Mouse (Mus musculus): Measurements from ENCODE around the gene Tmem138. TPM values are rescaled to one million over a fixed set of nuclear protein-coding genes. Genes with fewer than 3 reads are reported as not detected.

Gene Tmem138
- total and polyA plus RNA-seq, 3 experiments = 11.9 to 25.2 TPM; not detected in 1

GRCm38 (mm10) chr19:10605293-10605900 lies 28.2 kb upstream of the Tmem138 start, which contains the start of the genes Ddb1 and Tkfc (continued):
- peak; percentile 77; the same call in 1 of the 2 replicates for TF ChIP-seq MAZ (IDR thresholded peaks at IDR 0.05; ENCODE audit: low read depth, low read length)
- TF ChIP-seq MXI1 (IDR thresholded peaks at IDR 0.05; ENCODE audit: low read depth, low read length) = peak; percentile 92
- TF ChIP-seq MAFK (IDR thresholded peaks at IDR 0.05; ENCODE audit: borderline replicate concordance, low read depth, low read length) = no peak
- TF ChIP-seq USF1 (IDR thresholded peaks at IDR 0.05; ENCODE audit: low read depth, low read length) = peak; percentile 80
- TF ChIP-seq ZMIZ1 (IDR thresholded peaks at IDR 0.05; ENCODE audit: low read depth, low read length) = peak; percentile 89
- peak; percentile 83 for TF ChIP-seq KAT2A (conservative IDR thresholded peaks at IDR 0.05; ENCODE audit: low read depth, low read length)
- peak; percentile 89 for TF ChIP-seq POLR2AphosphoS2 (IDR thresholded peaks at IDR 0.05; ENCODE audit: low read length)
- TF ChIP-seq JUND (IDR thresholded peaks at IDR 0.05; ENCODE audit: low read depth, low read length) = no peak
- peak; percentile 77 for TF ChIP-seq TCF12 (IDR thresholded peaks at IDR 0.05; ENCODE audit: low read depth, low read length)
- peak in 1 of 2 experiments; percentile 37; a peak in 1 of 4 replicates for TF ChIP-seq EP300 (IDR thresholded peaks at IDR 0.05; ENCODE audit: low read depth in 1 of 2, low read length in 2 of 2)
- TF ChIP-seq GATA1 (IDR thresholded peaks at IDR 0.05; ENCODE audit: low read depth, low read length) = no peak
- TF ChIP-seq HCFC1 (IDR thresholded peaks at IDR 0.05; ENCODE audit: low read depth, low read length) = peak; percentile 94
- peak; percentile 6 to 45 (median 44); a peak in 5 of 6 replicates for TF ChIP-seq CTCF (IDR thresholded peaks at IDR 0.05 in 2 of 3, conservative IDR thresholded peaks at IDR 0.05 in 1 of 3; ENCODE audit: control insufficient read depth in 1 of 3, insufficient read depth in 1 of 3, low read depth in 2 of 3, low read length in 3 of 3, poor library complexity in 1 of 3, severe bottlenecking in 1 of 3)
- no peak for TF ChIP-seq E2F4 (IDR thresholded peaks at IDR 0.05; ENCODE audit: borderline replicate concordance, low read depth, low read length)
- peak; percentile 92 for TF ChIP-seq NELFE (IDR thresholded peaks at IDR 0.05; ENCODE audit: low read depth, low read length)
- peak; percentile 73 for TF ChIP-seq ELF1 (IDR thresholded peaks at IDR 0.05; ENCODE audit: low read depth, low read length)
- peak; percentile 92 for TF ChIP-seq TBP (IDR thresholded peaks at IDR 0.05; ENCODE audit: low read depth, low read length)
- no peak for TF ChIP-seq CHD2 (IDR thresholded peaks at IDR 0.05; ENCODE audit: low read length)
- no peak for TF ChIP-seq GABPA (IDR thresholded peaks at IDR 0.05; ENCODE audit: low read depth, low read length)
- peak; percentile 98 for TF ChIP-seq SIN3A (IDR thresholded peaks at IDR 0.05; ENCODE audit: low read length)
- no peak for TF ChIP-seq RAD21 (IDR thresholded peaks at IDR 0.05; ENCODE audit: low read depth, low read length)
- peak; percentile 13; the same call in 1 of the 2 replicates for TF ChIP-seq ETS1 (IDR thresholded peaks at IDR 0.05; ENCODE audit: low read depth, low read length)

- Histone ChIP-seq H3K27ac (ENCODE audit: control insufficient read depth, low read depth, low read length) (peak overlapping the region; percentile 84), H3K4me3 (ENCODE audit: control insufficient read depth in 1 of 2, insufficient read depth in 1 of 2, low read depth in 2 of 2, low read length in 2 of 2) (peak overlapping the region; percentile 70), H3K9me3 (replicated peaks; ENCODE audit: insufficient read depth, low read length) (no peaks in the 10 kb centered on the region), H3K4me1 (ENCODE audit: control insufficient read depth in 1 of 2, insufficient read depth in 2 of 2, low read length in 2 of 2) (peaks cover 8 to 19% of the 10 kb centered on the region in 2 experiments), H3K36me3 (ENCODE audit: control insufficient read depth in 1 of 2, insufficient read depth in 2 of 2, low read length in 2 of 2) (peaks cover 17 to 22% of the 10 kb centered on the region in 2 experiments), H3K79me2 (ENCODE audit: control insufficient read depth, insufficient read depth, low read length, poor library complexity) (peaks cover 33% of the 10 kb centered on the region), H3K27me3 (ENCODE audit: control insufficient read depth in 1 of 2, insufficient read depth in 2 of 2, low read length in 2 of 2) (no peaks in the 10 kb centered on the region), H3K9ac (ENCODE audit: control insufficient read depth, low read depth, low read length, poor library complexity, severe bottlenecking) (peak overlapping the region; percentile 85)
- DNase-seq (ENCODE audit: low read depth, low spot score) = peak; percentile 62
- TF ChIP-seq MXI1 (IDR thresholded peaks at IDR 0.05; ENCODE audit: low read depth, low read length) (0 out of 2 replicates have a peak, but pooled peaks have one; percentile 16), CHD1 (IDR thresholded peaks at IDR 0.05; ENCODE audit: low read depth, low read length) (0 out of 2 replicates have a peak, but pooled peaks have one; percentile 78), GABPA (IDR thresholded peaks at IDR 0.05; ENCODE audit: low read depth, low read length) (no peak), MEF2A (IDR thresholded peaks at IDR 0.05; ENCODE audit: extremely low read depth, insufficient replicate concordance, low read depth, low read length, poor library complexity, severe bottlenecking) (no peak), SIN3A (IDR thresholded peaks at IDR 0.05; ENCODE audit: low read length) (peak; percentile 9; the same call in 1 of the 2 replicates)
Observed at GRCm38 (mm10) chr19:10604534-10604933, 27.4 kb upstream of the Tmem138 start.
